Mouse (Mus musculus): ENCODE results near the gene Furin. TPM values are rescaled to one million over a fixed set of nuclear protein-coding genes. Genes with fewer than 3 reads are reported as not detected.

Gene Furin
- polyA plus RNA-seq, 1 experiment, result 35.7 TPM

GRCm38 (mm10) chr7:80412279-80412678 is 7.0 kb upstream of the Furin start:
- DNase-seq (ENCODE audit: low read depth in 1 of 2, low spot score in 2 of 2), result no peak
- Histone ChIP-seq H3K36me3 (ENCODE audit: control insufficient read depth, insufficient read depth, low read length) (no peaks in the 10 kb centered on the region), H3K27me3 (ENCODE audit: control insufficient read depth, insufficient read depth, low read length) (no peaks in the 10 kb centered on the region), H3K27ac (ENCODE audit: insufficient read depth, low read length) (no peak overlapping the region), H3K4me3 (ENCODE audit: extremely low read depth, insufficient read depth, insufficient read length) (no peak overlapping the region), H3K4me1 (ENCODE audit: control insufficient read depth, insufficient read depth, insufficient read length) (no peaks in the 10 kb centered on the region)
- TF ChIP-seq POLR2A (IDR thresholded peaks at IDR 0.05; ENCODE audit: low read depth, low read length) (no peak), CTCF (IDR thresholded peaks at IDR 0.05; ENCODE audit: extremely low read depth, insufficient read depth, insufficient read length, insufficient replicate concordance) (no peak)
- 90% methylated on average over 10 of the region's 10 CpGs for WGBS

GRCm38 (mm10) chr7:80410380-80410779 is 5.1 kb upstream of the Furin start:
- no peaks in the 10 kb centered on the region for H3K4me1 ChIP-seq (ENCODE audit: control insufficient read depth, insufficient read depth, insufficient read length)
- no peaks in the 10 kb centered on the region for H3K27me3 ChIP-seq (ENCODE audit: control insufficient read depth, insufficient read depth, low read length)
- no peak overlapping the region for H3K27ac ChIP-seq (ENCODE audit: insufficient read depth, low read length)
- no peaks in the 10 kb centered on the region for H3K36me3 ChIP-seq (ENCODE audit: control insufficient read depth, insufficient read depth, low read length)
- no peak overlapping the region for H3K4me3 ChIP-seq (ENCODE audit: extremely low read depth, insufficient read depth, insufficient read length)
- 92% methylated on average over 9 of the region's 9 CpGs for WGBS
- no peak for TF ChIP-seq POLR2A (IDR thresholded peaks at IDR 0.05; ENCODE audit: low read depth, low read length)
- TF ChIP-seq CTCF (IDR thresholded peaks at IDR 0.05; ENCODE audit: extremely low read depth, insufficient read depth, insufficient read length, insufficient replicate concordance), result no peak
- no peak for DNase-seq (ENCODE audit: low read depth in 1 of 2, low spot score in 2 of 2)

- no peaks in the 10 kb centered on the region; the same call in 1 of the 2 replicates for H3K4me1 ChIP-seq (ENCODE audit: control insufficient read depth, insufficient read depth, insufficient read length)
- 89% methylated on average over 9 of the region's 9 CpGs for WGBS
- H3K27ac ChIP-seq (ENCODE audit: insufficient read depth, low read length), result no peak overlapping the region
- peaks cover 3% of the 10 kb centered on the region for H3K27me3 ChIP-seq (ENCODE audit: control insufficient read depth, insufficient read depth, low read length)
- H3K36me3 ChIP-seq (ENCODE audit: control insufficient read depth, insufficient read depth, low read length), result no peaks in the 10 kb centered on the region
- TF ChIP-seq POLR2A (IDR thresholded peaks at IDR 0.05; ENCODE audit: low read depth, low read length) (no peak), CTCF (IDR thresholded peaks at IDR 0.05; ENCODE audit: extremely low read depth, insufficient read depth, insufficient read length, insufficient replicate concordance) (no peak)
- H3K4me3 ChIP-seq (ENCODE audit: extremely low read depth, insufficient read depth, insufficient read length), result no peak overlapping the region
- DNase-seq (ENCODE audit: low read depth in 1 of 2, low spot score in 2 of 2), result no peak
Measured at GRCm38 (mm10) chr7:80407712-80408111, 2.5 kb upstream of the Furin start.

GRCm38 (mm10) chr7:80406186-80406585 is 950 bp upstream of the Furin start:
- WGBS, result 70% methylated on average over 3 of the region's 3 CpGs
- Histone ChIP-seq H3K27ac (ENCODE audit: insufficient read depth, low read length) (no peak overlapping the region), H3K4me3 (ENCODE audit: extremely low read depth, insufficient read depth, insufficient read length) (no peak overlapping the region), H3K4me1 (ENCODE audit: control insufficient read depth, insufficient read depth, insufficient read length) (peaks cover 6% of the 10 kb centered on the region), H3K27me3 (ENCODE audit: control insufficient read depth, insufficient read depth, low read length) (peaks cover 3% of the 10 kb centered on the region), H3K36me3 (ENCODE audit: control insufficient read depth, insufficient read depth, low read length) (no peaks in the 10 kb centered on the region)
- no peak for TF ChIP-seq POLR2A (IDR thresholded peaks at IDR 0.05; ENCODE audit: low read depth, low read length)
- TF ChIP-seq CTCF (IDR thresholded peaks at IDR 0.05; ENCODE audit: extremely low read depth, insufficient read depth, insufficient read length, insufficient replicate concordance), result no peak
- DNase-seq (ENCODE audit: low read depth in 1 of 2, low spot score in 2 of 2), result no peak

- H3K36me3 ChIP-seq (ENCODE audit: control insufficient read depth, insufficient read depth, low read length), result no peaks in the 10 kb centered on the region
- WGBS, result 41% methylated on average over 7 of the region's 7 CpGs
- peaks cover 3% of the 10 kb centered on the region for H3K27me3 ChIP-seq (ENCODE audit: control insufficient read depth, insufficient read depth, low read length)
- DNase-seq (ENCODE audit: low read depth in 1 of 2, low spot score in 2 of 2), result no peak
- peaks cover 14% of the 10 kb centered on the region for H3K4me1 ChIP-seq (ENCODE audit: control insufficient read depth, insufficient read depth, insufficient read length)
- no peak overlapping the region for H3K27ac ChIP-seq (ENCODE audit: insufficient read depth, low read length)
- H3K4me3 ChIP-seq (ENCODE audit: extremely low read depth, insufficient read depth, insufficient read length), result no peak overlapping the region
- TF ChIP-seq CTCF (IDR thresholded peaks at IDR 0.05; ENCODE audit: extremely low read depth, insufficient read depth, insufficient read length, insufficient replicate concordance) (no peak), POLR2A (IDR thresholded peaks at IDR 0.05; ENCODE audit: low read depth, low read length) (no peak)
Measured at GRCm38 (mm10) chr7:80404101-80404894, 938 bp downstream of the Furin start.

GRCm38 (mm10) chr7:80403551-80403950 is 1.7 kb downstream of the Furin start:
- no peak for DNase-seq (ENCODE audit: low read depth in 1 of 2, low spot score in 2 of 2)
- Histone ChIP-seq H3K27me3 (ENCODE audit: control insufficient read depth, insufficient read depth, low read length) (peaks cover 3% of the 10 kb centered on the region), H3K36me3 (ENCODE audit: control insufficient read depth, insufficient read depth, low read length) (no peaks in the 10 kb centered on the region), H3K4me3 (ENCODE audit: extremely low read depth, insufficient read depth, insufficient read length) (no peak overlapping the region), H3K27ac (ENCODE audit: insufficient read depth, low read length) (no peak overlapping the region), H3K4me1 (ENCODE audit: control insufficient read depth, insufficient read depth, insufficient read length) (peaks cover 14% of the 10 kb centered on the region)
- no peak for TF ChIP-seq CTCF (IDR thresholded peaks at IDR 0.05; ENCODE audit: extremely low read depth, insufficient read depth, insufficient read length, insufficient replicate concordance)
- TF ChIP-seq POLR2A (IDR thresholded peaks at IDR 0.05; ENCODE audit: low read depth, low read length), result no peak
- 40% methylated on average over 9 of the region's 9 CpGs for WGBS
